Mouse (Mus musculus): ENCODE results near the gene Slc35d1.

- TF ChIP-seq CTCF (IDR thresholded peaks at IDR 0.05; ENCODE audit: low read depth) (no peak), EP300 (optimal IDR thresholded peaks at IDR 0.05) (no peak)
Observed at GRCm38 (mm10) chr4:103203646-103204045, 11.3 kb downstream of the Slc35d1 start.

Measured in stomach, postnatal 0 days (tissue).